Mouse (Mus musculus): ENCODE data around the gene Gm6899. TPM values are rescaled to one million over a fixed set of nuclear protein-coding genes. Genes with fewer than 3 reads are reported as not detected.

The Gm6899 gene
- not detected in 2 replicates for polyA plus RNA-seq (2012; rRNA removed; ENCODE audit: low replicate concordance)

GRCm38 (mm10) chr11:26593061-26594059 lies at the start of gene Gm6899, which contains the start of gene Vrk2:
Gene Gm6899 (plus strand): TSS chr11:26593241.
Gene Vrk2 (minus strand): TSS chr11:26593999.

Other genes with a start within 250 kb of the Gm6899 start
- gene Fancl, start 207.1 kb upstream of the Gm6899 start, polyA plus RNA-seq (2012; rRNA removed; ENCODE audit: low replicate concordance) = 0.35 TPM in 1 of 2 replicates, not detected in the other
- gene Vrk2, start 758 bp downstream of the Gm6899 start, polyA plus RNA-seq (2012; rRNA removed; ENCODE audit: low replicate concordance) = 0.40 and 4.1 TPM in 2 replicates

All from duodenum, adult 2 months (tissue).